Mouse (Mus musculus) midbrain, embryonic 16.5 days (tissue): ENCODE data around the gene Slc38a1. TPM values are rescaled to one million over a fixed set of nuclear protein-coding genes. Genes with fewer than 3 reads are reported as not detected.

ENCODE experiments used
- ATAC-seq: fragments of 200-750 bp; cut with Nextera tagmentation; 2 replicates; pipeline ENCODE4 v1.8.0; 2017; ENCODE audit warnings: moderate TSS enrichment
- H3K27ac ChIP-seq: fragments of 300-500 bp; sonication (generic); 2 replicates; pipeline ENCODE4 v1.5.1; 2014; ENCODE audit warnings: mild to moderate bottlenecking, low read length, mixed read lengths
- H3K27me3 ChIP-seq: fragments of 300-500 bp; sonication (generic); 2 replicates; pipeline ENCODE4 v1.6.1; 2014; ENCODE audit warnings: low read depth, low read length, mixed read lengths; ENCODE audit not compliant: control insufficient read depth, insufficient read depth
- H3K36me3 ChIP-seq: fragments of 300-500 bp; sonication (generic); 2 replicates; pipeline ENCODE4 v1.6.1; 2014; ENCODE audit warnings: mild to moderate bottlenecking, low read length, moderate library complexity, mixed read lengths; ENCODE audit not compliant: control insufficient read depth, insufficient read depth
- H3K4me1 ChIP-seq: fragments of 300-500 bp; sonication (generic); 2 replicates; pipeline ENCODE4 v1.6.1; 2014; ENCODE audit warnings: mild to moderate bottlenecking, low read length, mixed read lengths; ENCODE audit not compliant: control insufficient read depth, insufficient read depth
- H3K4me2 ChIP-seq: fragments of 300-500 bp; sonication (generic); 2 replicates; pipeline ENCODE4 v1.6.1; 2014; ENCODE audit warnings: mild to moderate bottlenecking, low read length, mixed read lengths
- H3K4me3 ChIP-seq: fragments of 300-500 bp; sonication (generic); 2 replicates; pipeline ENCODE4 v1.5.1; 2014; ENCODE audit warnings: low read depth, mild to moderate bottlenecking, low read length, moderate library complexity, mixed read lengths
- H3K9ac ChIP-seq: fragments of 300-500 bp; sonication (generic); 2 replicates; pipeline ENCODE4 v1.6.1; 2014; ENCODE audit warnings: low read depth, low read length, mixed read lengths
- H3K9me3 ChIP-seq: fragments of 300-500 bp; sonication (generic); replicated peaks from 2 replicates; pipeline ENCODE4 v1.6.1; 2014; ENCODE audit warnings: mild to moderate bottlenecking, low read length, mixed read lengths; ENCODE audit not compliant: control insufficient read depth, poor library complexity, severe bottlenecking
- WGBS: fragments of 180-500 bp; shearing (Covaris S2); extraction: QIAGEN DNeasy Blood & Tissue Kit; methylation state at CpG from one replicate; pipeline ENCODE4 v1.1.7; 2014; 5-methylcytosine and 5-hydroxymethylcytosine counted together
- polyA plus RNA-seq: library from polyadenylated mRNA; unstranded; fragments of >200 nt; fragmentation: Nextera tagmentation; extraction: Ambion mirVana; gene quantifications from 2 replicates; pipeline ENCODE4 v1.2.1, GENCODE M21; 2015

Slc38a1 gene
- polyA plus RNA-seq, 1 experiment from 2014 or later = 120 TPM

- Histone ChIP-seq H3K27me3 (no peaks in the 10 kb centered on the region), H3K36me3 (peaks cover 22% of the 10 kb centered on the region), H3K4me2 (no peak overlapping the region), H3K9ac (no peak overlapping the region), H3K9me3 (no peaks in the 10 kb centered on the region), H3K27ac (no peak overlapping the region), H3K4me1 (peaks cover 5% of the 10 kb centered on the region; the same call in 1 of the 2 replicates), H3K4me3 (no peak overlapping the region)
- 83% methylated on average over 9 of the region's 9 CpGs for WGBS
- ATAC-seq = no peak
These were observed 43.8 kb upstream of the Slc38a1 start for GRCm38 (mm10) chr15:96686201-96687159.

- no peaks in the 10 kb centered on the region for H3K9me3 ChIP-seq
- H3K4me1 ChIP-seq = peaks cover 5% of the 10 kb centered on the region; the same call in 1 of the 2 replicates
- 65% methylated on average over 6 of the region's 6 CpGs for WGBS
These were observed 42.6 kb upstream of the Slc38a1 start for GRCm38 (mm10) chr15:96685273-96685672.

GRCm38 (mm10) chr15:96684132-96684830, 41.6 kb upstream of the Slc38a1 start:
- Histone ChIP-seq H3K27me3 (no peaks in the 10 kb centered on the region), H3K4me2 (no peak overlapping the region), H3K4me3 (no peak overlapping the region), H3K27ac (no peak overlapping the region), H3K9ac (no peak overlapping the region), H3K36me3 (peaks cover 13% of the 10 kb centered on the region), H3K9me3 (no peaks in the 10 kb centered on the region), H3K4me1 (peaks cover 5% of the 10 kb centered on the region; the same call in 1 of the 2 replicates)
- 44% methylated on average over 11 of the region's 11 CpGs for WGBS
- ATAC-seq = no peak

More at GRCm38 (mm10) chr15:96685273-96685672, 42.6 kb upstream of the Slc38a1 start:
- Histone ChIP-seq H3K27ac (no peak overlapping the region), H3K4me3 (no peak overlapping the region), H3K36me3 (peaks cover 14% of the 10 kb centered on the region), H3K27me3 (no peaks in the 10 kb centered on the region), H3K4me2 (no peak overlapping the region), H3K9ac (no peak overlapping the region)
- ATAC-seq = no peak

- no peaks in the 10 kb centered on the region for H3K36me3 ChIP-seq
- H3K4me1 ChIP-seq = no peaks in the 10 kb centered on the region
- no peak overlapping the region for H3K4me2 ChIP-seq
- WGBS = 79% methylated on average over 19 of the region's 19 CpGs
- no peak for ATAC-seq
- no peak overlapping the region for H3K4me3 ChIP-seq
- no peaks in the 10 kb centered on the region for H3K27me3 ChIP-seq
- H3K27ac ChIP-seq = no peak overlapping the region
- H3K9ac ChIP-seq = no peak overlapping the region
- H3K9me3 ChIP-seq = no peaks in the 10 kb centered on the region
These were observed 36.4 kb upstream of the Slc38a1 start for GRCm38 (mm10) chr15:96678871-96679773.

- no peaks in the 10 kb centered on the region for H3K27me3 ChIP-seq
- no peak overlapping the region for H3K9ac ChIP-seq
- H3K9me3 ChIP-seq = no peaks in the 10 kb centered on the region
- no peak overlapping the region for H3K27ac ChIP-seq
- WGBS = 46% methylated on average over 10 of the region's 10 CpGs
- H3K4me1 ChIP-seq = no peaks in the 10 kb centered on the region
- H3K36me3 ChIP-seq = no peaks in the 10 kb centered on the region
- no peak overlapping the region for H3K4me2 ChIP-seq
- H3K4me3 ChIP-seq = no peak overlapping the region
- no peak for ATAC-seq
These were observed 33.8 kb upstream of the Slc38a1 start for GRCm38 (mm10) chr15:96676518-96676917.

- no peak overlapping the region for H3K4me3 ChIP-seq
- H3K27me3 ChIP-seq = no peaks in the 10 kb centered on the region
- H3K4me2 ChIP-seq = no peak overlapping the region
- 75% methylated on average over 15 of the region's 15 CpGs for WGBS
- no peaks in the 10 kb centered on the region for H3K9me3 ChIP-seq
- no peaks in the 10 kb centered on the region for H3K36me3 ChIP-seq
- H3K9ac ChIP-seq = no peak overlapping the region
- H3K4me1 ChIP-seq = no peaks in the 10 kb centered on the region
- H3K27ac ChIP-seq = no peak overlapping the region
- no peak for ATAC-seq
These were observed 33.0 kb upstream of the Slc38a1 start for GRCm38 (mm10) chr15:96675744-96676143.

GRCm38 (mm10) chr15:96675055-96675454, 32.3 kb upstream of the Slc38a1 start:
- Histone ChIP-seq H3K36me3 (no peaks in the 10 kb centered on the region), H3K4me3 (no peak overlapping the region), H3K27ac (no peak overlapping the region), H3K9ac (no peak overlapping the region), H3K9me3 (no peaks in the 10 kb centered on the region), H3K4me1 (no peaks in the 10 kb centered on the region), H3K4me2 (no peak overlapping the region), H3K27me3 (no peaks in the 10 kb centered on the region)
- WGBS = 85% methylated on average over 11 of the region's 11 CpGs
- no peak for ATAC-seq

- H3K36me3 ChIP-seq = no peaks in the 10 kb centered on the region
- 70% methylated on average over 1 of the region's 1 CpGs for WGBS
These were observed 31.4 kb upstream of the Slc38a1 start for GRCm38 (mm10) chr15:96674089-96674488.

More at GRCm38 (mm10) chr15:96674089-96674488, 31.4 kb upstream of the Slc38a1 start:
- Histone ChIP-seq H3K4me2 (no peak overlapping the region), H3K9ac (no peak overlapping the region), H3K4me3 (no peak overlapping the region), H3K27me3 (no peaks in the 10 kb centered on the region), H3K9me3 (no peaks in the 10 kb centered on the region), H3K4me1 (no peaks in the 10 kb centered on the region), H3K27ac (no peak overlapping the region)
- ATAC-seq = no peak
